Mouse (Mus musculus) limb, embryonic 11.5 days (tissue): ENCODE measurements around the gene Gstp3. TPM values are rescaled to one million over a fixed set of nuclear protein-coding genes. Genes with fewer than 3 reads are reported as not detected.

Experiments used
- ATAC-seq: fragments of 200-750 bp; cut with Nextera tagmentation; 2 replicates; pipeline ENCODE4 v1.8.0; 2017; ENCODE audit warnings: low read depth; ENCODE audit not compliant: insufficient number of reproducible peaks, low FRiP score, low TSS enrichment
- DNase-seq: peaks from one replicate; pipeline ENCODE4 v3.0.0-alpha.2; 2015; ENCODE audit warnings: low spot score
- H3K27ac ChIP-seq: fragments of 300-500 bp; sonication (generic); replicated peaks from 2 replicates; pipeline ENCODE4 v1.5.1; 2014; ENCODE audit warnings: low read depth, mild to moderate bottlenecking, low read length
- H3K27me3 ChIP-seq: fragments of 300-500 bp; sonication (generic); 2 replicates; pipeline ENCODE4 v1.6.1; 2014; ENCODE audit warnings: mild to moderate bottlenecking, low read length, mixed read lengths; ENCODE audit not compliant: control insufficient read depth, insufficient read depth
- H3K36me3 ChIP-seq: fragments of 300-500 bp; sonication (generic); 2 replicates; pipeline ENCODE4 v1.6.1; 2014; ENCODE audit warnings: mild to moderate bottlenecking, low read length, moderate library complexity, mixed read lengths; ENCODE audit not compliant: control insufficient read depth, insufficient read depth
- H3K4me1 ChIP-seq: fragments of 300-500 bp; sonication (generic); 2 replicates; pipeline ENCODE4 v1.6.1; 2014; ENCODE audit warnings: low read length, mixed read lengths; ENCODE audit not compliant: control insufficient read depth, insufficient read depth
- H3K4me2 ChIP-seq: fragments of 300-500 bp; sonication (generic); 2 replicates; pipeline ENCODE4 v1.6.1; 2014; ENCODE audit warnings: low read depth, mild to moderate bottlenecking, moderate library complexity; ENCODE audit not compliant: severe bottlenecking
- H3K4me3 ChIP-seq: fragments of 300-500 bp; sonication (generic); 2 replicates; pipeline ENCODE4 v1.5.1; 2014; ENCODE audit warnings: low read depth, low read length
- H3K9ac ChIP-seq: fragments of 300-500 bp; sonication (generic); 2 replicates; pipeline ENCODE4 v1.6.1; 2014; ENCODE audit warnings: mild to moderate bottlenecking, low read length
- H3K9me3 ChIP-seq: fragments of 300-500 bp; sonication (generic); 2 replicates; pipeline ENCODE4 v1.6.1; 2016; ENCODE audit warnings: low read length; ENCODE audit not compliant: control insufficient read depth
- WGBS: fragments of 180-500 bp; shearing (Covaris S2); extraction: QIAGEN DNeasy Blood & Tissue Kit; methylation state at CpG from one replicate; pipeline ENCODE4 v1.1.7; 2014; 5-methylcytosine and 5-hydroxymethylcytosine counted together
- polyA plus RNA-seq: library from polyadenylated mRNA; unstranded; fragments of >200 nt; fragmentation: Nextera tagmentation; extraction: Ambion mirVana; gene quantifications from 2 replicates; pipeline ENCODE4 v1.2.1, GENCODE M21; 2014

The Gstp3 gene
- polyA plus RNA-seq, 1 experiment from 2014 or later = 0.23 TPM

DNA sequence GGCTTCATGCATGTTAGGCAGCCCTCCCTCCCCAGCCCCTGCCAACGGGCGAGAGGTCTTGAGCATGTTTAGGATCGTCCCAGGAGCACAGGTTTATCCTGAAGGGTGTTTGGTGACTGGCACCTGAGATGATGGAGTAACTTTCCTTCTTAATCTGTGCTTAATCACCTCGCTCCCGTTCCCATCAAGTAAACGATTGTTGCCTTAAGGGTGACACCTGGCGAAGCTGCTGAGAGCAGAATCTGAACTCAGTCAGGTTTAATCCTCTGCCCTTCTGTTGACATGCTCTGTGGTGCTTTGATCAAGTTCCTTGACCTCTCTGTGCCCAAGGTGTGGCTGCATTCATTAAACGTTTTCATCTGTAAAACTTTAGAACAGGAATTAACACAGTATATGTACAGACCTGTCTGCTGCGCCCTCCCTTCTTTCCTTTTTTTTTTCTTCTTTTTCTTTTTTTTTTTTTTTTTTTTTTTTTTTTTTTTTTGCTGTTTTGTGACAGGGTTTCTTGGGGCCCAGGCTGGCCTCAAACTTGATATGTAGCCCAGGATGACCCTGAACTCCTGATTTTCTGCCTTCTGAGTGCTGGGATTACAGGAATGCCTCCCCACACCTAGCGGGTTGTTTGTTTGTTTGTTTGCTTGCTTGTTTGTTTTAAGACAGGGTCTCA lies 41.3 kb downstream of the Gstp3 start:
- H3K27me3 ChIP-seq = no peaks in the 10 kb centered on the region
- no peak overlapping the region for H3K27ac ChIP-seq
- DNase-seq (no peak), ATAC-seq (no peak)
- H3K36me3 ChIP-seq = no peaks in the 10 kb centered on the region
- no peak overlapping the region for H3K4me2 ChIP-seq
- H3K4me1 ChIP-seq = no peaks in the 10 kb centered on the region
- 56% methylated on average over 10 of the region's 10 CpGs for WGBS
- H3K9ac ChIP-seq = no peak overlapping the region
- H3K4me3 ChIP-seq = no peak overlapping the region
- H3K9me3 ChIP-seq = no peaks in the 10 kb centered on the region

DNA sequence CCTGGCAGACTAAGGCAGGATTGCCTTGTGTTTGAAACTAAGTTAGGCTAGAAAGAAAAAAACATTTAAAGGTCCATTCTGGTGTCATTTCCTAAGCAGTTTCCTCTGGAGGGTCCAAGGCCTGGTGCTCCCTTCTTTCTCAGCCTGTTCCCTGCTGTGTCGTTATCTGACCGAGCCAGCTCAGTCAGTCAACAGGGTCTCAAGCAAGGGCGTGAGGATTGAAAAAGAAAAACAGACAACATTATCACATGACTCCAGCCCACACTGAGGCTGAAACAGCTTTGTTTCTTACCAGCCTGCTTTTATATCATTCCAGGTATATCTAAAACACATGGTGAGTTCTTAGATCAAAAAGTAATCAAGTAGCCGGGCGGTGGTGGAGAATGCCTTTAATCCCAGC lies 43.7 kb downstream of the Gstp3 start:
- Histone ChIP-seq H3K4me2 (no peak overlapping the region), H3K27ac (no peak overlapping the region), H3K4me1 (0 out of 2 replicates have a peak, but pooled peaks cover 3% of the 10 kb centered on the region), H3K9me3 (no peaks in the 10 kb centered on the region), H3K9ac (no peak overlapping the region; the same call in 1 of the 2 replicates), H3K4me3 (no peak overlapping the region), H3K27me3 (no peaks in the 10 kb centered on the region), H3K36me3 (no peaks in the 10 kb centered on the region)
- ATAC-seq = no peak
- DNase-seq = no peak
- 59% methylated on average over 5 of the region's 5 CpGs for WGBS

DNA sequence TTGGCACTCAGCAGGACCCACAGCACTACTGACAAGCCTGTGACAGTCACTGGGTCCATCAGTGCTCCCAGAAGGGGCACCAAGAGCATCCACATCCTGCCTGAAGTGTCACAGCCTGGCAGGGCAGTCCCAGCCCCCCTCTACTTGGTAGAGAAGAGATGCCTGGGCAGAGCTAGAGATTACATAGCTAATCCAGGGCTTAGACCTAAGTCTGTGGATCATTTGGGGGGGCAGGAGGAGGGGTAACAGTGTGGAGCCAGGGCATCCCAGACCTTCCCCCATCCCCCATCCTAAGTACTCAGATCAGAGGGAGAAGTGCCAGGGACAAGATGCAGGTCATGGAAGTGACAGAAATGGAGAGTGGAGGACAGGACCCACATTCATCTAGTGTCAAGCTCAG lies 44.6 kb downstream of the Gstp3 start:
- ATAC-seq = no peak
- no peak overlapping the region for H3K27ac ChIP-seq

GRCm38 (mm10) chr19:4013066-4013465 lies 46.3 kb downstream of the Gstp3 start:
- Histone ChIP-seq H3K4me3 (peak overlapping the region; percentile 67), H3K4me1 (0 out of 2 replicates have a peak, but pooled peaks cover 3% of the 10 kb centered on the region), H3K9ac (peak overlapping the region; percentile 65), H3K36me3 (peaks cover 6% of the 10 kb centered on the region; the same call in 1 of the 2 replicates), H3K27ac (no peak overlapping the region), H3K27me3 (no peaks in the 10 kb centered on the region), H3K9me3 (no peaks in the 10 kb centered on the region), H3K4me2 (peak overlapping the region; percentile 44)
- 24% methylated on average over 9 of the region's 9 CpGs for WGBS
- DNase-seq = no peak
- ATAC-seq = peak; percentile 38; the same call in 1 of the 2 replicates

More for the DNA sequence above, 44.6 kb downstream of the Gstp3 start:
- Histone ChIP-seq H3K4me1 (0 out of 2 replicates have a peak, but pooled peaks cover 3% of the 10 kb centered on the region), H3K9ac (no peak overlapping the region), H3K4me2 (no peak overlapping the region), H3K36me3 (no peaks in the 10 kb centered on the region), H3K4me3 (no peak overlapping the region), H3K9me3 (no peaks in the 10 kb centered on the region), H3K27me3 (no peaks in the 10 kb centered on the region)
- DNase-seq = no peak

DNA sequence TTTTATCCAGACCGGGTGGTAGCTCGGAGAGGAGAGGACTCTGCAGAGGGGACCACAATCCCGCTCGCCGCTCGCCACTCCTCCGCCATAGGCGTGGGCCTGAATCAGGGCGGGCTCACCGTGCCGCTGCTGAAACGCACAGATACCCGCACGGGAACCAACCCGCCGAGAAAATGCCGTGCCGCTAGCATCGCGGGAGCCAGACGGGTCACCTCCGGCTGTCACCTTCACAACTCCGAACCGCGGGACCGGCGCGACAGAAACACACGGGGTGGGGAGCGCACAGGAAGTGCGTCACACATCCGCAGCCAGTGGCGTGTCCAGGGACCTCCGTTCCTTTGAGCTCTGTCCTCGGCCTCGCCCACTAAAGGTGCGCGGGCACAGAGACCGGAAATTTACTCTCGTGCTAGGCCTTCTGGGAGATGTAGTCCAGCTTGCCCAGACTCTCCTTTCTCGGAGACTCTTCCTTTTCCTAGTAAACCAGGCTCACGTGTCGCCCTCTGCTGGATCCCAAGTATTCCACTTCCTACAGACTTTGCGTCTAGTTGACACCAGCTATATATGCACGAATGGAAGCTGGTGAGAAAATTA lies 46.8 kb downstream of the Gstp3 start, which contains the start of gene Ndufv1:
Gene Ndufv1 (minus strand): TSS at position 375 of the 591 bp plus-strand sequence.
- no peak within 1 kb of the TSS for H3K27ac ChIP-seq
- WGBS = under 1% methylated on average over 45 of the region's 45 CpGs

DNA sequence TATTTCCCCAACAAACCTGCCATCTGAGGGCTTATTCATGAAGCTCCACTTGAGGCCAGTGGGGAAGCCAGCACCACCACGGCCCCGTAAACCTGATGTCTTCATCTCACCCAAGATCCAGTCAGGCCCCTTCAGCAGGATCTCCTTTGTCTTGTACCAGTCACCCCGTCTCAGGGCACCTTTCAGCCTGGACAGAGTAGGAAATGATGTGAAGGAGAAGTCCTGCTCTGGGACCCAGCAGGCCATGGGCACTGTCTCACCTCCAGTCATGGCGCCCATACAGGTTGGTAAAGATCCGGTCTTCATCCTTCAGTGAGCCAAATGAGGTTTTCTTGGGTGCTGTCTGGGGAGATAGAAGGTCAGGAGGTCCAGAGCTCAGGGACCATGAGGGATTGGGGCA lies 48.3 kb downstream of the Gstp3 start:
- no peak for ATAC-seq
- no peak overlapping the region for H3K9ac ChIP-seq
- no peak overlapping the region for H3K27ac ChIP-seq
- peaks cover 19% of the 10 kb centered on the region for H3K36me3 ChIP-seq
- H3K27me3 ChIP-seq = no peaks in the 10 kb centered on the region
- no peak for DNase-seq
- 0 out of 2 replicates have a peak, but pooled peaks cover 3% of the 10 kb centered on the region for H3K4me1 ChIP-seq
- H3K4me3 ChIP-seq = no peak overlapping the region
- no peak overlapping the region for H3K4me2 ChIP-seq
- 94% methylated on average over 5 of the region's 5 CpGs for WGBS
- H3K9me3 ChIP-seq = no peaks in the 10 kb centered on the region

More for the DNA sequence above, 46.8 kb downstream of the Gstp3 start, which contains the start of gene Ndufv1:
- Histone ChIP-seq H3K9ac (peak within 1 kb of the TSS; percentile 68), H3K4me2 (peak within 1 kb of the TSS; percentile 76), H3K4me3 (peak within 1 kb of the TSS; percentile 67), H3K9me3 (no peaks in the 10 kb centered on the region), H3K4me1 (0 out of 2 replicates have a peak, but pooled peaks cover 3% of the 10 kb centered on the region), H3K36me3 (peaks cover 11% of the 10 kb centered on the region), H3K27me3 (no peaks in the 10 kb centered on the region)
- DNase-seq (peak; percentile 98), ATAC-seq (peak; percentile 98)

Other genes with a start within 250 kb of the Gstp3 start
- gene Chka, start 207.8 kb downstream of the Gstp3 start, polyA plus RNA-seq = 47.3 and 47.7 TPM in 2 replicates
- gene Tcirg1, start 152.4 kb downstream of the Gstp3 start, polyA plus RNA-seq = 27.3 and 28.8 TPM in 2 replicates
- 259 and 263 TPM in 2 replicates for gene Ndufs8, start 146.8 kb downstream of the Gstp3 start, polyA plus RNA-seq
- 0.47 and 0.67 TPM in 2 replicates for gene Aldh3b1, start 129.8 kb downstream of the Gstp3 start, polyA plus RNA-seq
- 6.0 and 7.1 TPM in 2 replicates for gene Unc93b1, start 124.4 kb downstream of the Gstp3 start, polyA plus RNA-seq
- not detected in 2 replicates for gene Aldh3b3, start 100.9 kb downstream of the Gstp3 start, polyA plus RNA-seq
- 2.6 TPM in 2 replicates for gene Aldh3b2, start 87.2 kb downstream of the Gstp3 start, polyA plus RNA-seq
- gene Acy3, start 73.0 kb downstream of the Gstp3 start, polyA plus RNA-seq = 3.3 and 4.3 TPM in 2 replicates
- 0.08 TPM in 1 of 2 replicates, not detected in the other for gene Tbx10, start 66.8 kb downstream of the Gstp3 start, polyA plus RNA-seq
- gene Nudt8, start 59.0 kb downstream of the Gstp3 start, polyA plus RNA-seq = 29.7 and 32.6 TPM in 2 replicates
- gene Gm49405, start 58.9 kb downstream of the Gstp3 start, polyA plus RNA-seq = 2.5 TPM in 2 replicates
- gene Doc2g, start 56.3 kb downstream of the Gstp3 start, polyA plus RNA-seq = 4.1 TPM in 2 replicates
- gene Ndufv1, start 46.8 kb downstream of the Gstp3 start, polyA plus RNA-seq = 198 and 208 TPM in 2 replicates
- 437 and 462 TPM in 2 replicates for gene Gstp1, start 21.6 kb downstream of the Gstp3 start, polyA plus RNA-seq
- 1.1 TPM in 2 replicates for gene Gstp2, start 13.5 kb downstream of the Gstp3 start, polyA plus RNA-seq
- gene Cabp2, start 22.0 kb upstream of the Gstp3 start, polyA plus RNA-seq = not detected in 2 replicates
- gene Cdk2ap2, start 37.6 kb upstream of the Gstp3 start, polyA plus RNA-seq = 77.5 and 81.6 TPM in 2 replicates
- 4.8 and 5.8 TPM in 2 replicates for gene Pitpnm1, start 40.4 kb upstream of the Gstp3 start, polyA plus RNA-seq
- 91.2 and 93.7 TPM in 2 replicates for gene Aip, start 66.3 kb upstream of the Gstp3 start, polyA plus RNA-seq
- gene Gpr152, start 80.2 kb upstream of the Gstp3 start, polyA plus RNA-seq = not detected in 2 replicates
- not detected in 2 replicates for gene Cabp4, start 84.5 kb upstream of the Gstp3 start, polyA plus RNA-seq
- gene Coro1b, start 89.0 kb upstream of the Gstp3 start, polyA plus RNA-seq = 116 and 124 TPM in 2 replicates
- gene Ptprcap, start 94.0 kb upstream of the Gstp3 start, polyA plus RNA-seq = 1.1 and 1.5 TPM in 2 replicates
- gene Rps6kb2, start 103.8 kb upstream of the Gstp3 start, polyA plus RNA-seq = 44.7 and 48.9 TPM in 2 replicates
- 2.1 TPM in 2 replicates for gene Carns1, start 115.9 kb upstream of the Gstp3 start, polyA plus RNA-seq
- gene Tbc1d10c, start 131.7 kb upstream of the Gstp3 start, polyA plus RNA-seq = 0.89 and 1.2 TPM in 2 replicates
- 952 and 995 TPM in 2 replicates for gene Ppp1ca, start 132.5 kb upstream of the Gstp3 start, polyA plus RNA-seq
- gene Rad9a, start 142.1 kb upstream of the Gstp3 start, polyA plus RNA-seq = 52.5 and 54.9 TPM in 2 replicates
- gene Clcf1, start 154.7 kb upstream of the Gstp3 start, polyA plus RNA-seq = 5.0 and 7.4 TPM in 2 replicates
- gene AC109138.7, start 154.8 kb upstream of the Gstp3 start, polyA plus RNA-seq = not detected in 2 replicates
- gene Pold4, start 172.3 kb upstream of the Gstp3 start, polyA plus RNA-seq = 11.5 and 12.6 TPM in 2 replicates
- 4.2 and 4.4 TPM in 2 replicates for gene Ssh3, start 209.6 kb upstream of the Gstp3 start, polyA plus RNA-seq
- 5.6 and 7.5 TPM in 2 replicates for gene Ankrd13d, start 223.6 kb upstream of the Gstp3 start, polyA plus RNA-seq
- gene Grk2, start 246.7 kb upstream of the Gstp3 start, polyA plus RNA-seq = 15.4 and 16.6 TPM in 2 replicates